Mouse (Mus musculus) heart, embryonic 16.5 days (tissue): ENCODE measurements around the gene Asb2. TPM values are rescaled to one million over a fixed set of nuclear protein-coding genes. Genes with fewer than 3 reads are reported as not detected.

Experiments
- ATAC-seq: fragments of 200-750 bp; cut with Nextera tagmentation; replicated peaks from 2 replicates; pipeline ENCODE4 v1.8.0; 2017; ENCODE audit warnings: moderate number of reproducible peaks; ENCODE audit not compliant: insufficient read depth, low FRiP score; ENCODE audit errors: extremely low read depth
- H3K27ac ChIP-seq: fragments of 300-500 bp; sonication (generic); 2 replicates; pipeline ENCODE4 v1.5.1; 2014; ENCODE audit warnings: mild to moderate bottlenecking, low read length, control low read depth, moderate library complexity
- H3K27me3 ChIP-seq: fragments of 300-500 bp; sonication (generic); 2 replicates; pipeline ENCODE4 v1.6.1; 2014; ENCODE audit warnings: low read length, mixed read lengths; ENCODE audit not compliant: control insufficient read depth, insufficient read depth
- H3K36me3 ChIP-seq: fragments of 300-500 bp; sonication (generic); 2 replicates; pipeline ENCODE4 v1.6.1; 2014; ENCODE audit not compliant: control insufficient read depth, insufficient read depth
- H3K4me1 ChIP-seq: fragments of 300-500 bp; sonication (generic); 2 replicates; pipeline ENCODE4 v1.6.1; 2014; ENCODE audit warnings: low read length, mixed read lengths; ENCODE audit not compliant: control insufficient read depth, insufficient read depth
- H3K4me2 ChIP-seq: fragments of 300-500 bp; sonication (generic); 2 replicates; pipeline ENCODE4 v1.6.1; 2014; ENCODE audit warnings: low read depth, mild to moderate bottlenecking, control low read depth, low read length
- H3K4me3 ChIP-seq: fragments of 300-500 bp; sonication (generic); 2 replicates; pipeline ENCODE4 v1.5.1; 2014; ENCODE audit warnings: mild to moderate bottlenecking, control low read depth, low read length
- H3K9ac ChIP-seq: fragments of 300-500 bp; sonication (generic); 2 replicates; pipeline ENCODE4 v1.6.1; 2014; ENCODE audit warnings: low read length, control low read depth
- H3K9me3 ChIP-seq: fragments of 300-500 bp; sonication (generic); replicated peaks from 2 replicates; pipeline ENCODE4 v1.6.1; 2016; ENCODE audit warnings: low read length; ENCODE audit not compliant: control insufficient read depth
- WGBS: fragments of 180-500 bp; shearing (Covaris S2); extraction: QIAGEN DNeasy Blood & Tissue Kit; methylation state at CpG from one replicate; pipeline ENCODE4 v1.1.7; 2014; 5-methylcytosine and 5-hydroxymethylcytosine counted together
- polyA plus RNA-seq: library from polyadenylated mRNA; unstranded; fragments of >200 nt; fragmentation: Nextera tagmentation; extraction: Ambion mirVana; gene quantifications from 2 replicates; pipeline ENCODE4 v1.2.1, GENCODE M21; 2015

The Asb2 gene
- polyA plus RNA-seq, 1 experiment from 2014 or later: 264 TPM

DNA sequence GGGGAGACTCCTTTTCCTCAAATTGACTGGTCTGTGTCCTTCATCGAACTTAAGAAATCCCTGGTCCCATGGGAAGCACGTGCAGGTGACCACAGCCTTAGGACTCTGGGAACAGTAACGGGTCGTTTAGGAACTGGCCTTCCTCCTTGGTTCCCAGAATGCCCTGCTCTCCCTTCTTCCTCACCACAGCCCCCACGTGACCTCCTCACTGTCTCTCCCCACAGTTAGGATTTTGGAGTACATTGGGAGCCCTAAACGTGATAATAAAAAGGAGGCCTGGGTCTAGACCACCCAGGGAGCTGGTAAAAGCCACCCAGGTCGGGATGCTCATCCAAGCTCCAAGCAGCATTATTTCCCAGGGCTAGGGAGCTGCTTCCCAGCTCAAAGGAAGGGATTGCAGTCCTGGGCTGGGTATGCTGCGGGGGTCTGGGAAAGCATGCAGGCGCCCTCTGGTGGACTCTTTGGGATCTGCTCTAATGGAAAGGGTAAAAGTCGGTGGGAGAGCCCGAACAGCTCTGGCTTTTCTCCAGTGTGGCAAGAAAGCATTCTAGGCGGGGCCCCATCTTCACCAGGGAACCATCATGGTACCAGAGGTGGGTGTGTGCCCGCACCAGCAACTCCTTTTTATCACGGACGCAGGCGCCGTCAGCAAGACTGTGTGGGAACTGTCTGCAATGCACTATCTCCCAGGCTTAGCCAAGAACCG is 12.0 kb upstream of the Asb2 start:
- Histone ChIP-seq H3K27me3 (no peaks in the 10 kb centered on the region), H3K27ac (no peak overlapping the region), H3K9ac (peak overlapping the region; percentile 52), H3K4me2 (peak overlapping the region; percentile 55), H3K4me3 (no peak overlapping the region; the same call in 1 of the 2 replicates), H3K9me3 (no peaks in the 10 kb centered on the region), H3K36me3 (no peaks in the 10 kb centered on the region), H3K4me1 (peaks cover 7% of the 10 kb centered on the region)
- peak; percentile 63; the same call in 1 of the 2 replicates for ATAC-seq
- WGBS: 13% methylated on average over 18 of the region's 18 CpGs

DNA sequence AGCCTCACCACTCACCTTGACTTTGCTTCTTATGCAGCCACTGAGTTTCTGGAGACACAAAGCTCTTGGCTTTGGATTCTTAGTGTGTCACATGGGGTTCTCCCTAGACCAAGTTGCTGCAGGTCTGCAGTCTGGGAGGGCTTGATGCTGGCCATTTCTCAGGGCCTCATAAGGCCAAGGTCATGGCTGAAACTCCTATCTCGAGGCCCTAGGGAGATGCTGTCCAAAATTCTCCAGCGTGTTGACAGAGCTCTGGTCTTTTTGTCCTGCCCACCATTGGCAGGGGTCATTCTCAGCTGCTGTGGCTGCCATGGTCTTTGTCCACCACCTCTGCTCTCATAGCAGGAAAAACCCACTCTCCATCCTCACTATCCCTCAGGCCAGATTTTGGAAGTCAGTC is 11.4 kb upstream of the Asb2 start:
- ATAC-seq: no peak
- no peak overlapping the region for H3K4me3 ChIP-seq
- H3K36me3 ChIP-seq: no peaks in the 10 kb centered on the region
- no peak overlapping the region for H3K9ac ChIP-seq
- no peaks in the 10 kb centered on the region for H3K9me3 ChIP-seq
- WGBS: 49% methylated on average over 2 of the region's 2 CpGs
- H3K4me2 ChIP-seq: no peak overlapping the region
- H3K27me3 ChIP-seq: no peaks in the 10 kb centered on the region
- H3K27ac ChIP-seq: no peak overlapping the region
- H3K4me1 ChIP-seq: peaks cover 12% of the 10 kb centered on the region

DNA sequence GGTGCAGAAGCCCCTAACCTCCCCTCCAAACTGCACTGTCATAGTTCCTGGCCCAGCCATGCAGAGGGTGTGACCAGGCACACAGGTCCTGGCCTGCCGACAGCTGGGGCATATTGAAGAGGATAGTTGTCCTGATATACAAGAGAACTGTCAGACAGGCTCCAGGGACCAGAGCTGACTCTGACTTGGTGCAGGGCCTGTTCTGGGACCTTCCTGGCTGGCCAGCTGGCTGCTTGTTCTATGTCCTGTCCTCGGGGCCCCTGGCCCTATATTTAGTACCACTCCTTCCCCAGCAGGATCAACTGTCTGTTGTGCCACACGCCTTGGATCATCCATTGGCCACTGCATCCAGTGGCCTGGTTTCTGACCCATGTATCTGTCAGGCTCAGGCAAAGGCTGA is 6.5 kb upstream of the Asb2 start:
- no peaks in the 10 kb centered on the region for H3K27me3 ChIP-seq
- peak overlapping the region; percentile 38 for H3K27ac ChIP-seq
- ATAC-seq: 0 out of 2 replicates have a peak, but pooled peaks have one; percentile 39
- no peaks in the 10 kb centered on the region for H3K36me3 ChIP-seq
- peaks cover 29% of the 10 kb centered on the region for H3K4me1 ChIP-seq
- WGBS: 33% methylated on average over 3 of the region's 3 CpGs
- H3K9ac ChIP-seq: no peak overlapping the region; the same call in 1 of the 2 replicates
- H3K4me2 ChIP-seq: no peak overlapping the region
- H3K4me3 ChIP-seq: no peak overlapping the region
- H3K9me3 ChIP-seq: no peaks in the 10 kb centered on the region

DNA sequence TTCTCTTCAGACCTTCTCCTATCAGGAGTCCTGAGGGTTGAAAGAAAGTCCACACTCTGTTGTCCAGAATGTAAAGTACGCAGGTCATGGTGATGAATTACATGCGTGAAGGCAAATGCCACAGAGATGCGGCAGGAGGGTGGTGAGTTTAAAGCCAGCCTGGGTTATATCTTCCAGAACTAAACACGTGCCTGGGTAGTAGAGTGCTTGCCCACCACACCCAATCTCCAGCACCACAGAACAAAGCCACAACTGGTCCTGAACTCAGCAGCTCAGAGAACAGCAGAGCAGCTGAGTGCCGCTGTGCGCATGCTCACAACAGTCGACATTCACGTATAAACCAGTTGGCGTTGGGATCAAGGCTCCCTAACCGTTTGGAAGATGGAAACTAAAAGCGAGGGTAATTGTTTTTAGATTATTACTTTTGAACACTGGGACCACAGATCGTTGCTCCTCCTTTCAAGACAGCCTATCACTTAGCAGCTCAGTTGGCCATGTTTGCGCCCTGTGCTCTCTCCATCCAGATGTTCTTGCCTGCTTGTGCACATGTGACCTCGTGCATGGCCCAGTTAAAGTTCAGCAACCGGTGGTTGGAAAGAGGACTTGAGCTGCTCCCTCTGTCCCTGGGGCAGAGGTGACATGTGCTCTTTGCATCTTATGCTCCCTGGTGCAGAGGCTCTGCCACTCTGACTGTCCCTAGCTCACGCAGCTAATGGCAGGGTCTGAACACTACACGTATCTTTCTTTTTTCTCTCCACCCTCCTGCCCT is 5.9 kb upstream of the Asb2 start:
- H3K9me3 ChIP-seq: no peaks in the 10 kb centered on the region
- 80% methylated on average over 17 of the region's 17 CpGs for WGBS
- no peaks in the 10 kb centered on the region for H3K27me3 ChIP-seq
- H3K36me3 ChIP-seq: no peaks in the 10 kb centered on the region
- H3K4me1 ChIP-seq: peaks cover 27% of the 10 kb centered on the region
- peak overlapping the region; percentile 38 for H3K27ac ChIP-seq
- H3K9ac ChIP-seq: no peak overlapping the region; the same call in 1 of the 2 replicates
- H3K4me2 ChIP-seq: no peak overlapping the region
- no peak overlapping the region for H3K4me3 ChIP-seq
- ATAC-seq: no peak

DNA sequence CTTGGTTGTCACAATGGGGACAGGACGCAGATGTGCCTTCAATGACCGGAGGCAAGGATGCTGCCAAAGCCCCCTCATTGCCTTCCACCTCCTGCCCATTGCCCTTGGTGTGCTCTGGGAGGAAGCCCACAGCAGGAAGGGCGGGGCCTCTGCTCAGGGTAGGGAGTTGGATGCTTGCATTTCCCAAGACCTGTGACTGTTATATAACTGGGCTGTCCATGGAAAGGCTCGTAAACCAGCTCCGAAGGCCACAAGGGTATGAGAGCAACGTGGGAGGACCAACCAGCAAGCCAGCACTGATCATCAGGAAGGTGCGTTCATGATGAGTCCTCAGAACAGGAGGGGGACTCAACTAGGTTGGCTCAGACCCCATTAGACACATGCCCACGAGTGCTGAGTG is 5.0 kb upstream of the Asb2 start:
- Histone ChIP-seq H3K4me2 (no peak overlapping the region), H3K36me3 (no peaks in the 10 kb centered on the region), H3K9ac (no peak overlapping the region), H3K9me3 (no peaks in the 10 kb centered on the region), H3K4me1 (peaks cover 34% of the 10 kb centered on the region), H3K27ac (no peak overlapping the region), H3K4me3 (no peak overlapping the region), H3K27me3 (no peaks in the 10 kb centered on the region)
- ATAC-seq: no peak
- 80% methylated on average over 8 of the region's 8 CpGs for WGBS

DNA sequence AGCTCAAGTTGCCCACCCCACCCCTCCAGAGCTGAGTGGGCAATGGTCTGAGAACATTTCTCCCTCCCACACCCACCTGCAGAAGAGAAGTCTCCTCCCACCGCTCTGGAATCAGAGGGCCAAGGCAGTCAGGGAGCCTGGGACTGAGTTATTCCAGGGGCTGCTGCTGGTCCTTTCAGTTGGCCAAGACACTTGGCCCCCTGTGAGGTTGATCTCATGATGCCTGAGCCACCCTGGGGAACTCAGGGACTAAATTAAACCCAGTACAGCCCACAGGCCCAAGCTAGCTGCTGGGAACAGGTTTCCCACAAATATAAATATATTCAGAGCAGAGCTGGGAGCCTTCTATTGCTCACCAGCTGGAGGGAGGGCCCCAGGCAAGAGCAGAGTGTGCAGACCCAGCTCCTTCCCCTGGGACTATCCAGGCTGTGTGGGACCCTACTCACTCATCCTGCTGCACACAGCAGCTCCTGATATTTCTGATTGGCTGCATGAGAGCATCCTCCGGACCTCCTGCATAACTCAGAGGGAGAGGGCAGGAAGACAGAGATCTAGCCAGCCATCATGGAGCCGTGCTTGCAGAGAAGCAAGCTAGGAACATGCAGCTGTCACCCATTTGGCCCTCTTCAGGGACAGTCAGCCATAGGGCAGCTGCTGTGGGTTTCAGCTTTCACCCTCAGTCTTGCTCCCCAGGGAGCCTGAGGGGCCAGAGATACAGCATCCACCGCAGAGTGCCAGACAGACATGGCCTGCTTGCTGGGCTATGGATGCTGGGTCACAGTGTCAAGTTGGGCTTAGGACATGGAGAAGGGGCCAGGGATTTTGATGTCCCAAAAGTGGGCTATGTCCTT is 3.4 kb upstream of the Asb2 start:
- 52% methylated on average over 4 of the region's 4 CpGs for WGBS
- H3K4me1 ChIP-seq: peaks cover 34% of the 10 kb centered on the region
- peak overlapping the region; percentile 67; the same call in 1 of the 2 replicates for H3K27ac ChIP-seq
- no peaks in the 10 kb centered on the region for H3K36me3 ChIP-seq
- no peaks in the 10 kb centered on the region for H3K9me3 ChIP-seq
- no peak for ATAC-seq
- H3K4me2 ChIP-seq: no peak overlapping the region
- no peak overlapping the region for H3K4me3 ChIP-seq
- no peak overlapping the region for H3K9ac ChIP-seq
- no peaks in the 10 kb centered on the region for H3K27me3 ChIP-seq

GRCm38 (mm10) chr12:103358216-103358615 is 2.4 kb upstream of the Asb2 start:
- peak overlapping the region; percentile 34; the same call in 1 of the 2 replicates for H3K9ac ChIP-seq
- 34% methylated on average over 8 of the region's 8 CpGs for WGBS
- no peak for ATAC-seq
- peaks cover 34% of the 10 kb centered on the region for H3K4me1 ChIP-seq
- H3K27me3 ChIP-seq: no peaks in the 10 kb centered on the region
- H3K27ac ChIP-seq: peak overlapping the region; percentile 67
- no peaks in the 10 kb centered on the region for H3K9me3 ChIP-seq
- H3K4me3 ChIP-seq: no peak overlapping the region
- H3K4me2 ChIP-seq: peak overlapping the region; percentile 9; the same call in 1 of the 2 replicates
- no peaks in the 10 kb centered on the region for H3K36me3 ChIP-seq

GRCm38 (mm10) chr12:103356415-103356748 is 581 bp upstream of the Asb2 start:
- no peaks in the 10 kb centered on the region for H3K36me3 ChIP-seq
- ATAC-seq: no peak
- WGBS: 95% methylated on average over 4 of the region's 4 CpGs
- no peaks in the 10 kb centered on the region for H3K9me3 ChIP-seq
- peak overlapping the region; percentile 92 for H3K27ac ChIP-seq
- H3K4me3 ChIP-seq: no peak overlapping the region
- no peaks in the 10 kb centered on the region for H3K27me3 ChIP-seq
- H3K9ac ChIP-seq: no peak overlapping the region
- H3K4me1 ChIP-seq: peaks cover 26% of the 10 kb centered on the region
- no peak overlapping the region for H3K4me2 ChIP-seq
